Mouse (Mus musculus) limb, embryonic 14.5 days (tissue): ENCODE measurements at regions not wholly inside any gene's neighbourhood (a gene's known extent, or its start where the extent isn't known, plus 50 kb on each side); places are given as distances from the start of the nearest gene placed in this dataset.

Source experiments
- ATAC-seq: fragments of 200-750 bp; cut with Nextera tagmentation; 2 replicates; pipeline ENCODE4 v1.8.0; 2017; ENCODE audit warnings: low read depth, moderate number of reproducible peaks, moderate TSS enrichment; ENCODE audit not compliant: low FRiP score
- DNase-seq: peaks from one replicate; pipeline ENCODE4 v3.0.0-alpha.2; 2015; ENCODE audit warnings: low spot score
- H3K27ac ChIP-seq: fragments of 300-500 bp; sonication (generic); replicated peaks from 2 replicates; pipeline ENCODE4 v1.5.1; 2014; ENCODE audit warnings: low read depth, mild to moderate bottlenecking, low read length, moderate library complexity, mixed read lengths
- H3K27me3 ChIP-seq: fragments of 300-500 bp; sonication (generic); 2 replicates; pipeline ENCODE4 v1.6.1; 2014; ENCODE audit warnings: low read length, mixed read lengths; ENCODE audit not compliant: control insufficient read depth, insufficient read depth
- H3K36me3 ChIP-seq: fragments of 300-500 bp; sonication (generic); 2 replicates; pipeline ENCODE4 v1.6.1; 2014; ENCODE audit warnings: mild to moderate bottlenecking, low read length, moderate library complexity, mixed read lengths; ENCODE audit not compliant: control insufficient read depth, insufficient read depth
- H3K4me1 ChIP-seq: fragments of 300-500 bp; sonication (generic); 2 replicates; pipeline ENCODE4 v1.6.1; 2014; ENCODE audit warnings: antibody characterized with exemption, low read length, mixed read lengths; ENCODE audit not compliant: control insufficient read depth, insufficient read depth
- H3K4me2 ChIP-seq: fragments of 300-500 bp; sonication (generic); replicated peaks from 2 replicates; pipeline ENCODE4 v1.6.1; 2014; ENCODE audit warnings: low read depth, mild to moderate bottlenecking, low read length, moderate library complexity; ENCODE audit not compliant: severe bottlenecking
- H3K4me3 ChIP-seq: fragments of 300-500 bp; sonication (generic); replicated peaks from 2 replicates; pipeline ENCODE4 v1.5.1; 2014; ENCODE audit warnings: low read length
- H3K9ac ChIP-seq: fragments of 300-500 bp; sonication (generic); 2 replicates; pipeline ENCODE4 v1.6.1; 2014; ENCODE audit warnings: mild to moderate bottlenecking, low read depth, low read length, moderate library complexity; ENCODE audit not compliant: severe bottlenecking
- H3K9me3 ChIP-seq: fragments of 300-500 bp; sonication (generic); 2 replicates; pipeline ENCODE4 v1.6.1; 2016; ENCODE audit warnings: low read length; ENCODE audit not compliant: control insufficient read depth
- POLR2A ChIP-seq: fragments of 200-500 bp; IDR thresholded peaks from 2 replicates; pipeline ENCODE4 v1.8.0; 2012; ENCODE audit warnings: inconsistent platforms, mild to moderate bottlenecking, moderate library complexity, borderline replicate concordance; ENCODE audit not compliant: insufficient read depth, insufficient read length; ENCODE audit errors: extremely low read depth
- WGBS: fragments of 180-500 bp; shearing (Covaris S2); extraction: QIAGEN DNeasy Blood & Tissue Kit; methylation state at CpG from one replicate; pipeline ENCODE4 v1.1.7; 2014; 5-methylcytosine and 5-hydroxymethylcytosine counted together

DNA sequence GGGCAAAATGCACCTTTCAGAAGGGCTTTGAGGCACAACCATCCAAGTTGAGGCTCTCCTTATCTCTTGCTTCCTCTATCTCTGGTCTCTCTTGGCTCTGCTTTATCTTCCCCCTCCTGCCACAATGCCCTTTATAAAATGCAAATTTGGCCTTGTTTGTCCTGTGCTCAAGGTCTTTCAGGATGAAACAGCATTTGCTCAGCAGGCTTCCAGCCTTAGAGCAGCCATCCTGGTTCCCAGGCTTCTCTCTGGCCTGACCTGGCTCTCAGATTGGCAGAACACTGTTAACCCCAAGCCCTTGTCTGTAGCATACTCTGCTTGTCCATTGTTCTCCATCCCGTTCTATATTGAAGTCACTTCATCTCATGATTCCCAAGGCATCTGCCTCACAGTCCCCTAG lies 579.3 kb downstream of the Tmem182 start:
- no peak overlapping the region for H3K9ac ChIP-seq
- no peaks in the 10 kb centered on the region for H3K9me3 ChIP-seq
- no peaks in the 10 kb centered on the region for H3K27me3 ChIP-seq
- no peak overlapping the region for H3K27ac ChIP-seq
- WGBS: 75% methylated on average over 1 of the region's 1 CpGs
- no peak for ATAC-seq
- DNase-seq: no peak
- TF ChIP-seq POLR2A: no peak
- no peak overlapping the region for H3K4me2 ChIP-seq
- no peak overlapping the region for H3K4me3 ChIP-seq
- no peaks in the 10 kb centered on the region for H3K4me1 ChIP-seq
- H3K36me3 ChIP-seq: no peaks in the 10 kb centered on the region

DNA sequence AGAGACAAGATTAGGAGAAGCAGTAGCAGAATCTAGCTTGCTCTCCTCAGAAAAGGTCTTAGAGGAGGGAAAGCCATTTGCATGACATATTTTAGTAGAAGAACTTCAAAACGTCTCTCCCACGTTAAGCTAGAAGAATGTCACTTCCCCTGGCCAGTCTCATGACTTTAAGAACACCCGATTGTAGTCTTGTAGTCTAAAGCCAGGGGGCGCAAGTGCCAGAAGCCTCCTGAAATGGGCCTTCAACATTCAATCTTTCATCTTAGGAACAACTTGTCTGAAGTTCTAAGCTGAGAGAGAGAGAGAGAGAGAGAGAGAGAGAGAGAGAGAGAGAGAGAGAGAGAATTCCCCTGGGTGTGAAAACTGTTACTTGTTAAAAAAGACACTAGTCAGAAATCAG lies 581.0 kb downstream of the Tmem182 start:
- DNase-seq (no peak), ATAC-seq (no peak)
- no peak overlapping the region for H3K4me3 ChIP-seq
- no peaks in the 10 kb centered on the region for H3K36me3 ChIP-seq
- TF ChIP-seq POLR2A: no peak
- H3K9ac ChIP-seq: no peak overlapping the region
- no peaks in the 10 kb centered on the region for H3K27me3 ChIP-seq
- WGBS: 53% methylated on average over 4 of the region's 4 CpGs
- H3K4me1 ChIP-seq: no peaks in the 10 kb centered on the region
- no peaks in the 10 kb centered on the region for H3K9me3 ChIP-seq
- no peak overlapping the region for H3K27ac ChIP-seq
- no peak overlapping the region for H3K4me2 ChIP-seq

DNA sequence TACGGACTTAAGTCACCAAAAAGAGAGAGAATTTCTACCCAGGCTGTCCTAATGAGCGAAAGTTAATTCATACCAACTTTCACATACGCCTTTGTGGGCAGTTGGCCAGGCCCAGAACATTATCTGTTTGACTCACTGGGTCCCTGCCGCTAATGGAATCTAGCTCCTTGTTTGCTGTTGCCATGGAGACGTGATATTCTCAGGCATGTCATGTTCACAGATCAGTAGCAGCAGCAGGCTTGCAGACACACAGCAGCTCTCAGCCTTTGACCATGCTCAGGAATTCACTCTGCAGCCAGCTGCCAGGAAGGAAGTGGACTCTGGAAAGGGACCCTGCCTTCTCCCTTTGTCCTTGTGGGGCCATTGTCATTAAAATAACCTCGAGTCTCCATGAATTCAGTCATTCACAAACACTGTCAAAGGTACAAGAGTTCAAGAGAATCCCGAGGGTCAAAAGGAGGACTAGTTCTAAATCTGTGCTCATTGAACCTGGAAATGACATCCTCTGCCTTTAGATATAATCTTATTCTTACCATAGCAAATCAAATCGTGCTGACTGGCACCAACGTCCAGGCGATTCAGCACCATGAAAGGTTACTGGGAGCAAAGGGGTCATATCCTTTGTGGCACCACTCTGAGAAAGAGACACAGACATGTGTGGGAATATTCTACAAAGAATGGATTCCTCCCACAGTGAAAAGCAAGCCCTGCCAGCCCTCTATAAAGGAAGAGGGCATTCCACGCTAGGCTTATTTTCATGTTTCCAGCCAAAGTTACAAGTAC lies 584.9 kb downstream of the Tmem182 start:
- Histone ChIP-seq H3K4me2 (no peak overlapping the region), H3K27ac (no peak overlapping the region), H3K4me1 (no peaks in the 10 kb centered on the region), H3K4me3 (no peak overlapping the region), H3K36me3 (no peaks in the 10 kb centered on the region), H3K27me3 (no peaks in the 10 kb centered on the region), H3K9me3 (no peaks in the 10 kb centered on the region), H3K9ac (no peak overlapping the region)
- DNase-seq (peak; percentile 69), ATAC-seq (peak; percentile 81; the same call in 1 of the 2 replicates)
- TF ChIP-seq POLR2A: no peak
- WGBS: 26% methylated on average over 11 of the region's 11 CpGs

DNA sequence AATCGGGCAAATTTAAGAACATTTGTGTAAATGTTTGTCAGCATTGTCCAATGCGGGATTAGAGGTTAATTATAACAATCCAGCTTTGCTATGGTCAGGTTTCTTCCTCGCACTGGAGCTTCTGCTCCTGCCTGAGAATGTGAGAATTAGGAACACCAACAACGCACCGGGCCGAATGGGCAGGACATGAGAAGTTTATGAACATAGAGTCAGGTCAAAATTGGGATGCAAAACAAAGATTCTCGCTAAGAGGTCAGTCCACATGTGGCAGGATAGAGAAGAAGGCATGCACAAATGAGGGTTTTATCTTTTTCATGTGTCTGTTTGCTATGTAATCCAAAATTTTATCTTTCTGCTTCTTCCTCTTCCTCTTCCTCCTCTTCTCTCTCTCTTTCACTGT lies 585.7 kb downstream of the Tmem182 start:
- H3K9ac ChIP-seq: no peak overlapping the region
- H3K9me3 ChIP-seq: no peaks in the 10 kb centered on the region
- no peak for TF ChIP-seq POLR2A
- DNase-seq (no peak), ATAC-seq (no peak)
- H3K27me3 ChIP-seq: no peaks in the 10 kb centered on the region
- H3K4me3 ChIP-seq: no peak overlapping the region
- H3K36me3 ChIP-seq: no peaks in the 10 kb centered on the region
- H3K4me2 ChIP-seq: no peak overlapping the region
- H3K27ac ChIP-seq: no peak overlapping the region
- 80% methylated on average over 7 of the region's 7 CpGs for WGBS
- H3K4me1 ChIP-seq: no peaks in the 10 kb centered on the region

DNA sequence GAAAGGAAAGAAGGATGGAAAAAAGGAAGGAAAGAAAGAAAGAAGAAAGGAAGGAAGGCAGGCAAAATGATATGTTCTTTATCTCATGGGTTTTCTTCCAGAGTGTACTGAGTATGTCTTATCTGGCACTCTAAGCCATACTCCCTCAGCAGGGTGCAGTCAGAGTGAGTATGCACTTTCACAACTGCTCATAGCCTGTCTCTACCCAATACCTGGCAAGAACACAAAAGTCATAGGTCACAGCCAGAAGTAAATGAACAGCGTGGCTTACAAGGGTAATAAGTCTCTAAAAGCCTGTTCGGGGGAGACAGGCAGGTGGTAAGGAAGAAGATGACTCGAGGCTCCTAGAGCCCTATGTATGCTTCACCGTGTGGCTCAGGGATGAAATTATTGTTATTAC lies 587.9 kb downstream of the Tmem182 start:
- ATAC-seq: no peak
- Histone ChIP-seq H3K4me1 (no peaks in the 10 kb centered on the region), H3K27ac (no peak overlapping the region), H3K9me3 (no peaks in the 10 kb centered on the region), H3K27me3 (no peaks in the 10 kb centered on the region), H3K9ac (no peak overlapping the region), H3K4me3 (no peak overlapping the region), H3K36me3 (no peaks in the 10 kb centered on the region), H3K4me2 (no peak overlapping the region)
- 68% methylated on average over 4 of the region's 4 CpGs for WGBS
- TF ChIP-seq POLR2A: no peak
- DNase-seq: no peak
